Mouse (Mus musculus): Measurements from ENCODE around the gene Hbp1. TPM values are rescaled to one million over a fixed set of nuclear protein-coding genes. Genes with fewer than 3 reads are reported as not detected.

The Hbp1 gene
- polyA plus RNA-seq, 1 experiment from 2014 or later, result 75.2 TPM

- H3K9ac ChIP-seq (ENCODE audit: low read length), result no peak overlapping the region
- no peak overlapping the region for H3K4me2 ChIP-seq (replicated peaks; ENCODE audit: low read depth)
- 85% methylated on average over 6 of the region's 6 CpGs for WGBS
Measured at GRCm38 (mm10) chr12:31925343-31925742, 25.0 kb downstream of the Hbp1 start.

GRCm38 (mm10) chr12:31924135-31924534, 26.2 kb downstream of the Hbp1 start:
- Histone ChIP-seq H3K9ac (ENCODE audit: low read length) (no peak overlapping the region), H3K36me3 (ENCODE audit: control insufficient read depth, insufficient read depth, low read length) (0 out of 2 replicates have a peak, but pooled peaks cover 6% of the 10 kb centered on the region)

More at GRCm38 (mm10) chr12:31925343-31925742, 25.0 kb downstream of the Hbp1 start:
- Histone ChIP-seq H3K9me3 (ENCODE audit: control insufficient read depth, low read length) (no peaks in the 10 kb centered on the region), H3K4me3 (ENCODE audit: low read depth, low read length) (no peak overlapping the region), H3K36me3 (ENCODE audit: control insufficient read depth, insufficient read depth, low read length) (0 out of 2 replicates have a peak, but pooled peaks cover 6% of the 10 kb centered on the region), H3K27ac (replicated peaks) (no peak overlapping the region), H3K4me1 (replicated peaks; ENCODE audit: control insufficient read depth, insufficient read depth) (no peaks in the 10 kb centered on the region), H3K27me3 (ENCODE audit: control insufficient read depth, insufficient read depth, low read length) (no peaks in the 10 kb centered on the region)
- no peak for ATAC-seq (ENCODE audit: low FRiP score, low TSS enrichment)
- DNase-seq (ENCODE audit: low spot score), result no peak
- TF ChIP-seq EP300 (optimal IDR thresholded peaks at IDR 0.05), result no peak
- TF ChIP-seq CTCF (IDR thresholded peaks at IDR 0.05; ENCODE audit: low read depth), result no peak

GRCm38 (mm10) chr12:31920464-31921405, 29.6 kb downstream of the Hbp1 start:
- H3K9ac ChIP-seq (ENCODE audit: low read length), result no peak overlapping the region
- H3K4me1 ChIP-seq (replicated peaks; ENCODE audit: control insufficient read depth, insufficient read depth), result no peaks in the 10 kb centered on the region
- H3K4me2 ChIP-seq (replicated peaks; ENCODE audit: low read depth), result no peak overlapping the region
- ATAC-seq (ENCODE audit: low FRiP score, low TSS enrichment), result peak; percentile 37
- H3K36me3 ChIP-seq (ENCODE audit: control insufficient read depth, insufficient read depth, low read length), result 0 out of 2 replicates have a peak, but pooled peaks cover 2% of the 10 kb centered on the region
- 79% methylated on average over 18 of the region's 18 CpGs for WGBS
- DNase-seq (ENCODE audit: low spot score), result no peak
- no peaks in the 10 kb centered on the region for H3K27me3 ChIP-seq (ENCODE audit: control insufficient read depth, insufficient read depth, low read length)
- no peaks in the 10 kb centered on the region for H3K9me3 ChIP-seq (ENCODE audit: control insufficient read depth, low read length)
- no peak overlapping the region for H3K4me3 ChIP-seq (ENCODE audit: low read depth, low read length)
- no peak overlapping the region for H3K27ac ChIP-seq (replicated peaks)
- no peak for TF ChIP-seq EP300 (optimal IDR thresholded peaks at IDR 0.05)
- no peak for TF ChIP-seq CTCF (IDR thresholded peaks at IDR 0.05; ENCODE audit: low read depth)

More at GRCm38 (mm10) chr12:31924135-31924534, 26.2 kb downstream of the Hbp1 start:
- Histone ChIP-seq H3K4me1 (replicated peaks; ENCODE audit: control insufficient read depth, insufficient read depth) (no peaks in the 10 kb centered on the region), H3K27me3 (ENCODE audit: control insufficient read depth, insufficient read depth, low read length) (no peaks in the 10 kb centered on the region), H3K27ac (replicated peaks) (no peak overlapping the region), H3K9me3 (ENCODE audit: control insufficient read depth, low read length) (no peaks in the 10 kb centered on the region), H3K4me3 (ENCODE audit: low read depth, low read length) (no peak overlapping the region), H3K4me2 (replicated peaks; ENCODE audit: low read depth) (no peak overlapping the region)
- TF ChIP-seq EP300 (optimal IDR thresholded peaks at IDR 0.05), result no peak
- no peak for TF ChIP-seq CTCF (IDR thresholded peaks at IDR 0.05; ENCODE audit: low read depth)
- no peak for ATAC-seq (ENCODE audit: low FRiP score, low TSS enrichment)
- DNase-seq (ENCODE audit: low spot score), result no peak
- WGBS, result 80% methylated on average over 3 of the region's 3 CpGs

- H3K36me3 ChIP-seq (ENCODE audit: control insufficient read depth, insufficient read depth, low read length), result no peaks in the 10 kb centered on the region
- H3K9me3 ChIP-seq (ENCODE audit: control insufficient read depth, low read length), result no peaks in the 10 kb centered on the region
- H3K27ac ChIP-seq (replicated peaks), result no peak overlapping the region
- H3K9ac ChIP-seq (ENCODE audit: low read length), result no peak overlapping the region
- no peaks in the 10 kb centered on the region for H3K4me1 ChIP-seq (replicated peaks; ENCODE audit: control insufficient read depth, insufficient read depth)
- no peak for ATAC-seq (ENCODE audit: low FRiP score, low TSS enrichment)
- H3K27me3 ChIP-seq (ENCODE audit: control insufficient read depth, insufficient read depth, low read length), result no peaks in the 10 kb centered on the region
- no peak overlapping the region for H3K4me3 ChIP-seq (ENCODE audit: low read depth, low read length)
- DNase-seq (ENCODE audit: low spot score), result no peak
- TF ChIP-seq CTCF (IDR thresholded peaks at IDR 0.05; ENCODE audit: low read depth), result no peak
- no peak for TF ChIP-seq EP300 (optimal IDR thresholded peaks at IDR 0.05)
- WGBS, result 75% methylated on average over 5 of the region's 5 CpGs
- no peak overlapping the region for H3K4me2 ChIP-seq (replicated peaks; ENCODE audit: low read depth)
Measured at GRCm38 (mm10) chr12:31917245-31917644, 33.1 kb downstream of the Hbp1 start.

GRCm38 (mm10) chr12:31916691-31917090, 33.6 kb downstream of the Hbp1 start:
- ATAC-seq (ENCODE audit: low FRiP score, low TSS enrichment), result no peak

GRCm38 (mm10) chr12:31913614-31914013, 36.7 kb downstream of the Hbp1 start:
- H3K9me3 ChIP-seq (ENCODE audit: control insufficient read depth, low read length), result no peaks in the 10 kb centered on the region
- H3K27ac ChIP-seq (replicated peaks), result no peak overlapping the region
- H3K27me3 ChIP-seq (ENCODE audit: control insufficient read depth, insufficient read depth, low read length), result no peaks in the 10 kb centered on the region
- H3K4me1 ChIP-seq (replicated peaks; ENCODE audit: control insufficient read depth, insufficient read depth), result no peaks in the 10 kb centered on the region
- no peak overlapping the region for H3K9ac ChIP-seq (ENCODE audit: low read length)
- 56% methylated on average over 4 of the region's 4 CpGs for WGBS
- no peak overlapping the region for H3K4me3 ChIP-seq (ENCODE audit: low read depth, low read length)
- no peaks in the 10 kb centered on the region for H3K36me3 ChIP-seq (ENCODE audit: control insufficient read depth, insufficient read depth, low read length)
- peak; percentile 69 for ATAC-seq (ENCODE audit: low FRiP score, low TSS enrichment)
- TF ChIP-seq CTCF (IDR thresholded peaks at IDR 0.05; ENCODE audit: low read depth) (no peak), EP300 (optimal IDR thresholded peaks at IDR 0.05) (no peak)
- no peak for DNase-seq (ENCODE audit: low spot score)
- H3K4me2 ChIP-seq (replicated peaks; ENCODE audit: low read depth), result no peak overlapping the region

More at GRCm38 (mm10) chr12:31916691-31917090, 33.6 kb downstream of the Hbp1 start:
- WGBS, result 93% methylated on average over 5 of the region's 5 CpGs
- no peaks in the 10 kb centered on the region for H3K9me3 ChIP-seq (ENCODE audit: control insufficient read depth, low read length)
- H3K4me3 ChIP-seq (ENCODE audit: low read depth, low read length), result no peak overlapping the region
- H3K36me3 ChIP-seq (ENCODE audit: control insufficient read depth, insufficient read depth, low read length), result no peaks in the 10 kb centered on the region
- no peak overlapping the region for H3K27ac ChIP-seq (replicated peaks)
- TF ChIP-seq CTCF (IDR thresholded peaks at IDR 0.05; ENCODE audit: low read depth) (no peak), EP300 (optimal IDR thresholded peaks at IDR 0.05) (no peak)
- H3K27me3 ChIP-seq (ENCODE audit: control insufficient read depth, insufficient read depth, low read length), result no peaks in the 10 kb centered on the region
- no peaks in the 10 kb centered on the region for H3K4me1 ChIP-seq (replicated peaks; ENCODE audit: control insufficient read depth, insufficient read depth)
- DNase-seq (ENCODE audit: low spot score), result no peak
- H3K4me2 ChIP-seq (replicated peaks; ENCODE audit: low read depth), result no peak overlapping the region
- H3K9ac ChIP-seq (ENCODE audit: low read length), result no peak overlapping the region

Measured in stomach, postnatal 0 days (tissue).